Mouse (Mus musculus) heart, embryonic 11.5 days (tissue): ENCODE data around the gene Thrb. TPM values are rescaled to one million over a fixed set of nuclear protein-coding genes. Genes with fewer than 3 reads are reported as not detected.

Experiments used
- ATAC-seq: fragments of 200-750 bp; cut with Nextera tagmentation; replicated peaks from 2 replicates; pipeline ENCODE4 v1.8.0; 2017; ENCODE audit warnings: moderate library complexity; ENCODE audit not compliant: insufficient number of reproducible peaks, low FRiP score, low TSS enrichment
- H3K27ac ChIP-seq: fragments of 300-500 bp; sonication (generic); 2 replicates; pipeline ENCODE4 v1.5.1; 2014; ENCODE audit warnings: mild to moderate bottlenecking, low read depth, low read length
- H3K27me3 ChIP-seq: fragments of 300-500 bp; sonication (generic); 2 replicates; pipeline ENCODE4 v1.6.1; 2014; ENCODE audit warnings: mild to moderate bottlenecking, low read length, mixed read lengths; ENCODE audit not compliant: control insufficient read depth, insufficient read depth
- H3K36me3 ChIP-seq: fragments of 300-500 bp; sonication (generic); 2 replicates; pipeline ENCODE4 v1.6.1; 2014; ENCODE audit warnings: mild to moderate bottlenecking, low read length, moderate library complexity, mixed read lengths; ENCODE audit not compliant: control insufficient read depth, insufficient read depth
- H3K4me1 ChIP-seq: fragments of 300-500 bp; sonication (generic); 2 replicates; pipeline ENCODE4 v1.6.1; 2014; ENCODE audit warnings: low read length; ENCODE audit not compliant: control insufficient read depth, insufficient read depth
- H3K4me2 ChIP-seq: fragments of 300-500 bp; sonication (generic); 2 replicates; pipeline ENCODE4 v1.6.1; 2014; ENCODE audit warnings: mild to moderate bottlenecking, moderate library complexity
- H3K4me3 ChIP-seq: fragments of 300-500 bp; sonication (generic); 2 replicates; pipeline ENCODE4 v1.5.1; 2014; ENCODE audit warnings: low read depth, low read length
- H3K9ac ChIP-seq: fragments of 300-500 bp; sonication (generic); 2 replicates; pipeline ENCODE4 v1.6.1; 2014; ENCODE audit warnings: mild to moderate bottlenecking, low read depth, low read length, moderate library complexity
- H3K9me3 ChIP-seq: fragments of 300-500 bp; sonication (generic); replicated peaks from 2 replicates; pipeline ENCODE4 v1.6.1; 2016; ENCODE audit warnings: low read length; ENCODE audit not compliant: control insufficient read depth
- WGBS: fragments of 180-500 bp; shearing (Covaris S2); extraction: QIAGEN DNeasy Blood & Tissue Kit; methylation state at CpG from one replicate; pipeline ENCODE4 v1.1.7; 2014; ENCODE audit not compliant: insufficient replicate concordance; 5-methylcytosine and 5-hydroxymethylcytosine counted together
- polyA plus RNA-seq: library from polyadenylated mRNA; unstranded; fragments of >200 nt; fragmentation: Nextera tagmentation; extraction: Ambion mirVana; gene quantifications from 2 replicates; pipeline ENCODE4 v1.2.1, GENCODE M21; 2014

The Thrb gene
- polyA plus RNA-seq, 1 experiment from 2014 or later: 0.42 TPM

GRCm38 (mm10) chr14:18031941-18032340 is 371.9 kb downstream of the Thrb start:
- Histone ChIP-seq H3K4me1 (no peaks in the 10 kb centered on the region), H3K9ac (no peak overlapping the region), H3K27me3 (no peaks in the 10 kb centered on the region), H3K27ac (no peak overlapping the region), H3K4me2 (no peak overlapping the region), H3K36me3 (no peaks in the 10 kb centered on the region), H3K4me3 (no peak overlapping the region), H3K9me3 (no peaks in the 10 kb centered on the region)
- WGBS: 74% methylated on average over 3 of the region's 3 CpGs
- no peak for ATAC-seq

DNA sequence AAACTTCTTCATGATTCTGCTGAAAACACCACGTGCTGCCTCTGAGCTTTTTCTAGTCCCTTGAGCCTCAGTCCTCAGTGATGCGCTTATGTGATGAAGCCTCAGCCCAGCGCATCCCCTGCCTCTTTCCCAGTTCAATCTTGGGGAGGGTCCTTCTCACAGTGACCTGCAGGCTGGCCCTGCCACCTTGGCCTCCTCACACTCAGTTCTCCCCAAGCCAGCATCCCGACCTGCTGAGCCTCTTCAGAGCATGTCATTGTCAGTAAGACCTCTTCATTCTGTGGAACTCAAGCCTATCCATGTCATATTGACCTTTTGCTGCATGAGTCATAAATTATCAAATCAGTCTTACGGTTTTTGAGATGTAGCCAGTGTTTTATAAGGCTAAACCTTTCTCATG is 376.5 kb downstream of the Thrb start:
- Histone ChIP-seq H3K36me3 (no peaks in the 10 kb centered on the region), H3K9ac (no peak overlapping the region), H3K9me3 (no peaks in the 10 kb centered on the region), H3K4me1 (no peaks in the 10 kb centered on the region), H3K27me3 (no peaks in the 10 kb centered on the region), H3K4me3 (no peak overlapping the region), H3K27ac (no peak overlapping the region), H3K4me2 (no peak overlapping the region)
- ATAC-seq: no peak
- 71% methylated on average over 5 of the region's 5 CpGs for WGBS

DNA sequence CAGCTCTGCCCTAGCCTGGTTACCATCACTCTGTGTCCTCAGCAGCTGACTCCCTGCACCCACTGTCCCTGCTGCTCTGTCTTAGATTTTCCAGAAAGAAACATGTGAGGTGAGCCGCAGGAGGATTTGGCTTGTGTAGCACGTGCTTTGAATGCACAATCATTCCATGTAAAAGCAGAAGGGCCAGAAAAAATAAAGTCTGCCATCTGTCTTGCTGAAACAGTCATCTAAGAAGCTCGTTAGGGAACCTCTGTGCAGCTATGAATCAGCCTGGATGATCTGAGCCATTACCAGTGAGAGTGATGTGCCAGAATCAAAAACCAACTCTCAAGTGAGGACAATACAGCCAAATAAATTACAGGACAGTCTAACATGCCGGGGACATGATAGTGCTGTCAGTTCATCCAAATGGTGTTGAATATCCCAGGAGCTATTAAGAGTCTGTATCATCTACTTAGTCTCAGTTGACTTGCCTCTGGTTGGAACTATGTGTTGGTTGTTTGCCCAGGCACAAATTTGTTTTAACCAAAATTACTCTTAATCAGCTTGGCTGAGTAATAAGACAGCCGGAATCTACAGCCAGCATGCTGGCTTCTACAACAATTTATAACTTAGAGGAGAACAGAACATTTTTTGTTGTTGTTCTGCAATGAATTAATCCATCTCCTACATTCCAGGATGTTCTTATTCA is 402.2 kb downstream of the Thrb start:
- Histone ChIP-seq H3K4me1 (no peaks in the 10 kb centered on the region), H3K4me3 (no peak overlapping the region), H3K27me3 (no peaks in the 10 kb centered on the region), H3K9ac (no peak overlapping the region), H3K4me2 (no peak overlapping the region), H3K9me3 (no peaks in the 10 kb centered on the region), H3K27ac (no peak overlapping the region), H3K36me3 (no peaks in the 10 kb centered on the region)
- no peak for ATAC-seq
- WGBS: 74% methylated on average over 5 of the region's 5 CpGs
